Mouse (Mus musculus) G1E (cell line): Measurements from ENCODE around the gene Iqsec2.

Experiments
- CTCF ChIP-seq: IDR thresholded peaks from 2 replicates; pipeline ENCODE4 v1.5.1; 2012; ENCODE audit warnings: low read depth, low read length, inconsistent platforms, mixed read lengths
- POLR2AphosphoS5 ChIP-seq: IDR thresholded peaks from 2 replicates; pipeline ENCODE4 v1.6.1; 2012; ENCODE audit warnings: low read depth, low read length, inconsistent platforms; ENCODE audit not compliant: insufficient replicate concordance

DNA sequence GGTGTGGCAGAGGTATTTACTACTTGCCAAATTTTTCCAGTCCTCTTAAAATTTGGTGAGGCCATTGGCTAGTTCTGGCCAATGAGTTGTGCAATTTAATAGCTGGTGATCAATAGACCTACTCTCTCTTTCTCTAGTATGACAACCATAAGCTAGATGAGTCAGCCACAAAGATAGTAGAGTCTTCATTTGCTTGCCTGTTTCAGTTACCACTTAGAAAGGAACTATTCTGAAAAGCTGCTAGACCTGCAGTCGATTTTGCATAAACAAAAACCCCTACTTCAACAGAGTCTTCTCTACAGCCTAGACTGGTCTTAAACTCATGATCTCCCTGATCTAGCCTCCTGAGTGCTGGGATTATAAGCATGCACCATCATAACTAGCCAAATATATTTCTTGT is 22.4 kb upstream of the Iqsec2 start:
- TF ChIP-seq CTCF (no peak), POLR2AphosphoS5 (no peak)
